Mouse (Mus musculus) natural killer cell, adult 2 months (primary cell): ENCODE results near the gene Zc3h8.

Experiments used
- DNase-seq, 2 experiments: peaks; one replicate each; pipeline ENCODE4 v3.0.0; 2022; ENCODE audit warnings: low spot score in 2 of 2

Gene Zc3h8

GRCm38 (mm10) chr2:128892180-128892721 is 51.6 kb downstream of the Zc3h8 start:
- no peak for DNase-seq

- DNase-seq, result no peak
These were observed 53.1 kb downstream of the Zc3h8 start for GRCm38 (mm10) chr2:128890661-128891335.

GRCm38 (mm10) chr2:128887866-128888550 is 55.9 kb downstream of the Zc3h8 start:
- DNase-seq, result no peak

- DNase-seq, result no peak
These were observed 58.6 kb downstream of the Zc3h8 start for GRCm38 (mm10) chr2:128885225-128885811.

GRCm38 (mm10) chr2:128881236-128881635 is 62.6 kb downstream of the Zc3h8 start:
- DNase-seq, result no peak
